Mouse (Mus musculus) MEL (cell line): ENCODE data around the gene Mpc1.

Source experiments
- CHD1 ChIP-seq: IDR thresholded peaks from 2 replicates; pipeline ENCODE4 v1.6.1; 2012; ENCODE audit warnings: low read depth, mild to moderate bottlenecking, inconsistent platforms, low read length, improper control_type of control experiment
- CTCF ChIP-seq, 3 experiments: IDR thresholded peaks in 2 of 3; conservative IDR thresholded peaks in 1 of 3; 2 replicates each; pipeline ENCODE4 v1.5.1; 2011 to 2012; ENCODE audit warnings: low read length in 3 of 3, low read depth in 2 of 3, mild to moderate bottlenecking in 2 of 3, improper control_type of control experiment in 1 of 3, inconsistent platforms in 1 of 3, mixed read lengths in 1 of 3, moderate library complexity in 1 of 3; ENCODE audit not compliant: control insufficient read depth in 1 of 3, insufficient read depth in 1 of 3, poor library complexity in 1 of 3, severe bottlenecking in 1 of 3
- EP300 ChIP-seq, 2 experiments: IDR thresholded peaks; 2 replicates each; pipeline ENCODE4 v1.6.1; 2011; ENCODE audit warnings: improper control_type of control experiment in 2 of 2, low read length in 2 of 2, low read depth in 1 of 2, mild to moderate bottlenecking in 1 of 2
- HCFC1 ChIP-seq: IDR thresholded peaks from 2 replicates; pipeline ENCODE4 v1.6.1; 2012; ENCODE audit warnings: low read depth, mild to moderate bottlenecking, inconsistent platforms, low read length, improper control_type of control experiment, moderate library complexity
- MAFK ChIP-seq: IDR thresholded peaks from 2 replicates; pipeline ENCODE4 v1.6.1; 2011; ENCODE audit warnings: low read depth, mild to moderate bottlenecking, low read length, improper control_type of control experiment, borderline replicate concordance
- MAZ ChIP-seq: IDR thresholded peaks from 2 replicates; pipeline ENCODE4 v1.6.1; 2012; ENCODE audit warnings: low read depth, mild to moderate bottlenecking, inconsistent platforms, low read length, improper control_type of control experiment
- MEF2A ChIP-seq: IDR thresholded peaks from 2 replicates; pipeline ENCODE4 v1.6.1; 2014; ENCODE audit warnings: low read depth, mild to moderate bottlenecking, inconsistent platforms, low read length, improper control_type of control experiment; ENCODE audit not compliant: poor library complexity, insufficient replicate concordance, severe bottlenecking; ENCODE audit errors: extremely low read depth
- NELFE ChIP-seq: IDR thresholded peaks from 2 replicates; pipeline ENCODE4 v1.6.1; 2011; ENCODE audit warnings: low read depth, low read length, improper control_type of control experiment
- NRF1 ChIP-seq: IDR thresholded peaks from 2 replicates; pipeline ENCODE4 v1.6.1; 2014; ENCODE audit warnings: low read depth, mild to moderate bottlenecking, inconsistent platforms, low read length, improper control_type of control experiment, moderate library complexity; ENCODE audit not compliant: poor library complexity, insufficient read depth, severe bottlenecking
- POLR2A ChIP-seq, 2 experiments: IDR thresholded peaks; 2 replicates each; pipeline ENCODE4 v1.6.1; 2011 to 2012; ENCODE audit warnings: low read length in 2 of 2, mild to moderate bottlenecking in 2 of 2, control low read depth in 1 of 2, improper control_type of control experiment in 1 of 2, low read depth in 1 of 2, moderate library complexity in 1 of 2; ENCODE audit not compliant: control insufficient read depth in 1 of 2, insufficient read depth in 1 of 2, poor library complexity in 1 of 2
- UBTF ChIP-seq: IDR thresholded peaks from 2 replicates; pipeline ENCODE4 v1.6.1; 2012; ENCODE audit warnings: low read depth, mild to moderate bottlenecking, inconsistent platforms, low read length, improper control_type of control experiment, moderate library complexity, borderline replicate concordance; ENCODE audit not compliant: insufficient read depth
- USF1 ChIP-seq: IDR thresholded peaks from 2 replicates; pipeline ENCODE4 v1.6.1; 2014; ENCODE audit warnings: low read depth, mild to moderate bottlenecking, inconsistent platforms, low read length, improper control_type of control experiment, moderate library complexity
- ZMIZ1 ChIP-seq: IDR thresholded peaks from 2 replicates; pipeline ENCODE4 v1.6.1; 2012; ENCODE audit warnings: low read depth, mild to moderate bottlenecking, inconsistent platforms, low read length, improper control_type of control experiment, moderate library complexity

- TF ChIP-seq EP300 (IDR thresholded peaks at IDR 0.05; ENCODE audit: low read depth in 1 of 2, low read length in 2 of 2) (no peak), HCFC1 (no peak), POLR2A (IDR thresholded peaks at IDR 0.05; ENCODE audit: control insufficient read depth in 1 of 2, insufficient read depth in 1 of 2, low read depth in 1 of 2, low read length in 2 of 2, poor library complexity in 1 of 2) (no peak), MAZ (no peak), UBTF (no peak), CHD1 (no peak), CTCF (IDR thresholded peaks at IDR 0.05 in 2 of 3, conservative IDR thresholded peaks at IDR 0.05 in 1 of 3; ENCODE audit: control insufficient read depth in 1 of 3, insufficient read depth in 1 of 3, low read depth in 2 of 3, low read length in 3 of 3, poor library complexity in 1 of 3, severe bottlenecking in 1 of 3) (no peak), MAFK (no peak), NRF1 (no peak), NELFE (no peak), MEF2A (no peak), USF1 (no peak), ZMIZ1 (no peak)
These were observed 31.3 kb downstream of the Mpc1 start for GRCm38 (mm10) chr17:8313976-8314375.
